Comparison of ENCODE assay signal across 11 mouse cellular contexts in the genomic region with DNA sequence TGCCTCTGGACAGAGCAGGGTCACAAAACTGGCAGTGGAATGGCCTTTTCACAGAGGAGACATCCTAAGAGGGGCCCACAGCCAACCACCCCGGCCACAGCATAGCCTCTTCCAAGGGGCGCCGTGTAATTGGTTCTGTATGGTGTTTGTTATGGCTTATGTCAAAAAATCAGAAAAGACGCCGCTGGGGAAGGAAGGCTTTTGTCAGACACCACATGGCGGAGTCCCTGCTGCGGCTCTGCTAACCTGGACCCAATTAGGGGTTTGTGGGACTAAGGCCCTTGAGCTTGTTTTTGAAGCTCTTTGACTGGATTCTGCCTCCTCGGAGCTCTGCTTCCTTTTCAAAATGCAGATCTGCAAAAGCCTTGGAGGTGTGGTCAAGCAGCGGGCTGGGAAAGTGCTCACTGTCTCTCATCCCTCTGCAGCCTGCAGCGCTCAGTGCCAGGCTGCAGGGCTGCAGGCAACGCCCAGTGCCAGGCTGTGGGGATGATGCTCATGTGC. TPM values are rescaled to one million over a fixed set of nuclear protein-coding genes. Genes with fewer than 3 reads are reported as not detected.
A peak's percentile ranks its signal among the peaks of the same experiment; 100 is the strongest.
DNase-seq lines count a peak whose midpoint lies in the region; ATAC-seq lines count a peak whose summit lies in the region.
"Had no signal": no experiment of that assay in that cellular context is flagged by ENCODE, and none has a peak within 500 bp of the region (broad histone marks: within the 10 kb centered on the region; RNA-seq: fewer than 3 reads in every experiment).

No protein-coding gene starts in this region.

- peak overlapping the region; percentile 27 for H3K4me2 ChIP-seq in embryonic facial prominence, embryonic 12.5 days (replicated peaks)

- no peak overlapping the region for H3K9ac ChIP-seq in embryonic facial prominence, embryonic 12.5 days

- H3K4me3 ChIP-seq in embryonic facial prominence, embryonic 12.5 days: no peak overlapping the region
- H3K4me3 ChIP-seq in limb, embryonic 10.5 days: peak overlapping the region; percentile 39

- H3K27ac ChIP-seq in embryonic facial prominence, embryonic 12.5 days: peak overlapping the region; percentile 92
- peak overlapping the region; percentile 94 for H3K27ac ChIP-seq in limb, embryonic 10.5 days

- 3% methylated on average over 11 of the region's 11 CpGs for WGBS in embryonic facial prominence, embryonic 12.5 days
- 9% methylated on average over 11 of the region's 11 CpGs for whole genome bisulfite sequencing in limb, embryonic 10.5 days

- ATAC-seq in embryonic facial prominence, embryonic 12.5 days (ENCODE audit: insufficient number of reproducible peaks, insufficient read depth, low FRiP score, low TSS enrichment): peak; percentile 49; the same call in 1 of the 2 replicates

- H3K36me3 ChIP-seq in embryonic facial prominence, embryonic 12.5 days: no peaks in the 10 kb centered on the region
- no peaks in the 10 kb centered on the region for H3K36me3 ChIP-seq in limb, embryonic 10.5 days

- no peaks in the 10 kb centered on the region for H3K27me3 ChIP-seq in embryonic facial prominence, embryonic 12.5 days
- H3K27me3 ChIP-seq in limb, embryonic 10.5 days (ENCODE audit: low read depth, poor library complexity, severe bottlenecking): no peaks in the 10 kb centered on the region

- peak; percentile 31 for DNase-seq in left cerebral cortex, postnatal 4 days
- no peak for DNase-seq in left cerebral cortex, adult 18-20 months (ENCODE audit: low spot score in 2 of 2)
- DNase-seq in limb, embryonic 10.5 days (ENCODE audit: low spot score): peak; percentile 82
- peak; percentile 35 for DNase-seq in retina, postnatal 1 day
- DNase-seq in cerebellum, adult 9-10 months: no peak
- no peak for DNase-seq in spleen, adult 12 weeks (ENCODE audit: low spot score)
- DNase-seq in left cerebral cortex, adult 8-10 months (ENCODE audit: low spot score in 2 of 2): no peak
- DNase-seq: cerebellum, adult 11-12 months had no signal

- intact Hi-C loops in left cerebral cortex, postnatal 4 days (cut with DNase I): no loop called here

- no peaks in the 10 kb centered on the region for H3K9me3 ChIP-seq in embryonic facial prominence, embryonic 12.5 days
- no peaks in the 10 kb centered on the region for H3K9me3 ChIP-seq in limb, embryonic 10.5 days (replicated peaks)

- peaks cover 48% of the 10 kb centered on the region for H3K4me1 ChIP-seq in embryonic facial prominence, embryonic 12.5 days
- H3K4me1 ChIP-seq in limb, embryonic 10.5 days: peaks cover 78% of the 10 kb centered on the region

RNA-seq across cellular contexts. Expression of a gene that starts 34.6 kb away (rescaled TPM):
- under 1 TPM; 0.24 to 0.30 TPM for total RNA-seq in left cerebral cortex, postnatal 4 days (2021)
- not detected for total RNA-seq in left cerebral cortex, adult 18-20 months (2021)
- polyA plus RNA-seq in embryonic facial prominence, embryonic 12.5 days (2016; fragmentation: Nextera tagmentation; extraction: Ambion mirVana): 0.98 and 1.0 TPM in 2 replicates
- polyA plus RNA-seq in limb, embryonic 10.5 days (2016; fragmentation: Nextera tagmentation; extraction: Ambion mirVana): 0.34 and 0.49 TPM in 2 replicates
- under 1 TPM in 1 of 4 experiments, not detected in 3; 0.32 TPM for total RNA-seq in left cerebral cortex, adult 8-10 months (2022)
- total RNA-seq: MEL had no signal
- polyA plus RNA-seq: heart, embryonic 14.5 days had no signal

RNA-seq across cellular contexts. Expression of a gene that starts 34.7 kb away (rescaled TPM):
- total RNA-seq in left cerebral cortex, postnatal 4 days (2021): under 1 TPM; 0.08 to 0.16 TPM
- total RNA-seq in left cerebral cortex, adult 18-20 months (2021): not detected
- polyA plus RNA-seq in embryonic facial prominence, embryonic 12.5 days (2016; fragmentation: Nextera tagmentation; extraction: Ambion mirVana): 0.22 and 0.31 TPM in 2 replicates
- 0.19 and 0.38 TPM in 2 replicates for polyA plus RNA-seq in limb, embryonic 10.5 days (2016; fragmentation: Nextera tagmentation; extraction: Ambion mirVana)
- total RNA-seq in left cerebral cortex, adult 8-10 months (2022): under 1 TPM in 1 of 4 experiments, not detected in 3; 0.07 TPM
- total RNA-seq: MEL had no signal

RNA-seq across cellular contexts. Expression of a gene that starts 39.3 kb away (rescaled TPM):
- 10 to 100 TPM; 19.0 to 24.7 TPM for total RNA-seq in left cerebral cortex, postnatal 4 days (2021)
- 10 to 100 TPM; 10.8 to 13.8 TPM for total RNA-seq in left cerebral cortex, adult 18-20 months (2021)
- 236 and 250 TPM in 2 replicates for polyA plus RNA-seq in embryonic facial prominence, embryonic 12.5 days (2016; fragmentation: Nextera tagmentation; extraction: Ambion mirVana)
- 258 and 261 TPM in 2 replicates for polyA plus RNA-seq in limb, embryonic 10.5 days (2016; fragmentation: Nextera tagmentation; extraction: Ambion mirVana)
- total RNA-seq in left cerebral cortex, adult 8-10 months (2022): 10 to 100 TPM; 11.6 to 14.5 (median 11.9) TPM
- total RNA-seq: MEL had no signal

Comparison
In these comparisons a context has a peak if more than half of its experiments do, and no peak if none do; other contexts are left out.
1. DNase-seq: peak in left cerebral cortex, postnatal 4 days (single experiment), limb, embryonic 10.5 days (single experiment) and retina, postnatal 1 day (single experiment); none in left cerebral cortex, adult 18-20 months (0 of 2), cerebellum, adult 9-10 months (single experiment), spleen, adult 12 weeks (single experiment) and left cerebral cortex, adult 8-10 months (0 of 2).